Mouse (Mus musculus) liver, embryonic 15.5 days (tissue): ENCODE measurements at regions not wholly inside any gene's neighbourhood (a gene's known extent, or its start where the extent isn't known, plus 50 kb on each side); places are given as distances from the start of the nearest gene placed in this dataset.

Experiments
- ATAC-seq: fragments of 200-750 bp; cut with Nextera tagmentation; 2 replicates; pipeline ENCODE4 v1.8.0; 2017; ENCODE audit warnings: moderate number of reproducible peaks, mild to moderate bottlenecking, moderate library complexity; ENCODE audit not compliant: insufficient read depth
- H3K27ac ChIP-seq: fragments of 300-500 bp; sonication (generic); replicated peaks from 2 replicates; pipeline ENCODE4 v1.5.1; 2015; ENCODE audit warnings: mild to moderate bottlenecking, inconsistent platforms
- H3K27me3 ChIP-seq: fragments of 300-500 bp; sonication (generic); 2 replicates; pipeline ENCODE4 v1.6.1; 2015; ENCODE audit warnings: mild to moderate bottlenecking, inconsistent platforms
- H3K36me3 ChIP-seq: fragments of 300-500 bp; sonication (generic); replicated peaks from 2 replicates; pipeline ENCODE4 v1.6.1; 2015; ENCODE audit warnings: moderate library complexity, mild to moderate bottlenecking, inconsistent platforms
- H3K4me1 ChIP-seq: fragments of 300-500 bp; sonication (generic); replicated peaks from 2 replicates; pipeline ENCODE4 v1.6.1; 2015; ENCODE audit warnings: inconsistent platforms
- H3K4me2 ChIP-seq: fragments of 300-500 bp; sonication (generic); 2 replicates; pipeline ENCODE4 v1.6.1; 2015; ENCODE audit warnings: moderate library complexity, mild to moderate bottlenecking, inconsistent platforms
- H3K4me3 ChIP-seq: fragments of 300-500 bp; sonication (generic); replicated peaks from 2 replicates; pipeline ENCODE4 v1.5.1; 2015; ENCODE audit warnings: mild to moderate bottlenecking, inconsistent platforms
- H3K9ac ChIP-seq: fragments of 300-500 bp; sonication (generic); 2 replicates; pipeline ENCODE4 v1.6.1; 2015; ENCODE audit warnings: moderate library complexity, mild to moderate bottlenecking, inconsistent platforms
- H3K9me3 ChIP-seq: fragments of 300-500 bp; sonication (generic); replicated peaks from 2 replicates; pipeline ENCODE4 v1.6.1; 2016; ENCODE audit warnings: inconsistent platforms
- WGBS: fragments of 180-500 bp; shearing (Covaris S2); methylation state at CpG from one replicate; pipeline ENCODE4 v1.1.7; 2015; ENCODE audit warnings: mixed read lengths; ENCODE audit not compliant: insufficient replicate concordance; 5-methylcytosine and 5-hydroxymethylcytosine counted together

DNA sequence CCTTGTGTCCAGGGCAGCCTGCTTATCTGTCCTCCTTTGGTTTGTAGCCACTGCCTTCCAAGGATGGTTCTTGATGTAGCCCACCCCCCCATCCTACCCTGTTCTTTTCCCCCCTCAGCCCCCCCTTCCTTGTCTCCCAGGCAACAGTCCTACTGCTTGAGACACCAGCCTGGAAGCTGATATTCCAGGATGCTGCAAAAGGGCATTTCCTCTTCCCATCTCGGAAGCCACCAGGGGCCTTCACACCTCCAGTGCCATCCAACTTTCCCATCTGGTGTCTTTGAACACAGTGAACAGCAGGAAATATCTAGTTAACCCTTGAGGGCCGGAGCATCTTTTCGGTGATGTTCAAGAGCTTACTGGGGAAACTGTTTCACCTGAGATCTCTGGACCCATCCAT, 63.7 kb upstream of the Smndc1 start:
- no peak for ATAC-seq
- H3K4me2 ChIP-seq, result no peak overlapping the region
- no peaks in the 10 kb centered on the region for H3K9me3 ChIP-seq
- H3K4me1 ChIP-seq, result peaks cover 6% of the 10 kb centered on the region
- WGBS, result 68% methylated on average over 3 of the region's 3 CpGs
- no peak overlapping the region for H3K27ac ChIP-seq
- no peaks in the 10 kb centered on the region for H3K36me3 ChIP-seq
- H3K4me3 ChIP-seq, result no peak overlapping the region
- no peak overlapping the region for H3K9ac ChIP-seq
- H3K27me3 ChIP-seq, result peaks cover 8% of the 10 kb centered on the region; the same call in 1 of the 2 replicates

DNA sequence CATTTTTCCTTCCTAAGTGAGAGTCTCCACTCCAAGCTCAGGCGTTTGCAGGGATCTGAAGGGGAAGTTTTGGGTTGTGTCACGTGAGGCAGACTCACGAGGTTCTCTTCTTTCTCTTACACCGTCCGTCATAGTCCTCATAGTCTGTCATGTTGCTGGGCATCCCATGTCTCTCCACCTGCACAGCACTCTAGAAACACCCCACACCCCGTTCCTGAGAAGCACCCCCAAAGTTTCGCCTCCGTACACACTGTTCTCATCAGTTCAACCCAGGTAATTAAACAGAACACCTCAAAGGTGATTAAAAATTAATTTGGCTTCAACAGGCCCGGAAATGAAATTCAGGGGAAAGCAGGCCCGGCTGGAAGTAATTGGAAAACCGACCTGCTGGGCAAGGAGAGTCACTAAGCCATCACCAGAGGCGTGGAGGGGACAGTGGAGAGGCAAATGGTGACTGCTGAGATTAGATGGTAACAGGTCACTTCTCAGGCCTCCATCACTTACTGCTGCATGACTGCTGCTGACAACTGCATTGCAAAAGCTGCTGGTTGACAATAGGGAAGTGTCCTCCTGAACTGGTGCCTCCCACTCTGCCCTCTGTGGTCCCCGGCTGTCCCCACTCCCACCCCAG, 63.1 kb upstream of the Smndc1 start:
- Histone ChIP-seq H3K9ac (no peak overlapping the region), H3K27ac (no peak overlapping the region), H3K4me1 (peaks cover 6% of the 10 kb centered on the region; the same call in 1 of the 2 replicates), H3K4me3 (no peak overlapping the region), H3K4me2 (no peak overlapping the region), H3K27me3 (peaks cover 1% of the 10 kb centered on the region; the same call in 1 of the 2 replicates), H3K36me3 (no peaks in the 10 kb centered on the region), H3K9me3 (no peaks in the 10 kb centered on the region)
- no peak for ATAC-seq
- WGBS, result 59% methylated on average over 13 of the region's 13 CpGs

DNA sequence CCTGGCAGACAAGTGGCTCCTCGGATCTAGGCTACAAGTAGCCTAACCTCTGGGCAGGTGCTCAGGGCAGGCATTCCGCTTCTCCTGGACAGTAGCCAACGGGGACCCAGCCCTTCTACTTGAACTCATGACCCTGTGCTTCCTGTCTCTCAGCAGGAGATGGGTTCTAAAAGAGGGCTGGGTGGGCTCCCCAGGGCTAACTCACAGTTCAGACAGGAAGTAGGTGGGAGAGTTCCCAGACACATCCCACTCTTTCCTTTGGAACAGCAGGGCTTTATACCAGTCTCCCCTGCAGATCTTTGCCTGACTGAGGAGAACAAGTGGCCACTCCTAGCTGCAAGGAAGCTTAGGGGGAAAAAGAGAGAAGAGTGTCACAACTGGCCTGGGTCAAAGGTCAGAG, 62.0 kb upstream of the Smndc1 start:
- Histone ChIP-seq H3K4me1 (peaks cover 6% of the 10 kb centered on the region; the same call in 1 of the 2 replicates), H3K9me3 (no peaks in the 10 kb centered on the region), H3K27me3 (no peaks in the 10 kb centered on the region), H3K9ac (no peak overlapping the region), H3K4me2 (no peak overlapping the region), H3K27ac (no peak overlapping the region), H3K4me3 (no peak overlapping the region), H3K36me3 (no peaks in the 10 kb centered on the region)
- no peak for ATAC-seq
- 54% methylated on average over 3 of the region's 3 CpGs for WGBS

DNA sequence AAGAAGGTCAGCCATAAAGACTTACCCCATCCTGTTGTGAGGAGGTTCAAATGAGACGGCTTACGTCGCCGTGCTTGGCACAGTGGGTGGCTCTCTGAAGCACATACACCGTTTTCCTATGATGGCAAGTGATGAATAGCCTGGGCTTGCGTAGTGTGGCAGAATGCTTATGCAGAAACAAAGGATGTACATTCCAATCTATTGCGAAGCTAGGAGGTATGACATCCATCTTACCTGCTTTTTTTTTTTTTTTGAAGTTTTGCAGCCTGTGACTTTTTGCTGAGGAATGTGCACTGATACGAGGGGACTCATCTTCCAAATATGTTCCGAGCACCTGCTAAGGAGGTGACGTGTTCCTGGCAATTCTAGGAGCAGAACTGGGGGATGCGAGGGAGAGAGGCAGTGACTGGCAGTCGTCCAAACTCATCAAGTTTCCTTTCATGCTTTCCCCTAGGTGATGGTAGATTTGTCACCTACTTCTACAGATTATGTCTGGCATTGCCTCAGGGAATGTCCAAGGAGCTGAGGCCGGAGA, 61.1 kb upstream of the Smndc1 start:
- Histone ChIP-seq H3K27ac (no peak overlapping the region), H3K27me3 (0 out of 2 replicates have a peak, but pooled peaks cover 3% of the 10 kb centered on the region), H3K4me1 (peaks cover 6% of the 10 kb centered on the region; the same call in 1 of the 2 replicates), H3K9ac (no peak overlapping the region), H3K9me3 (no peaks in the 10 kb centered on the region), H3K4me2 (no peak overlapping the region), H3K36me3 (no peaks in the 10 kb centered on the region), H3K4me3 (no peak overlapping the region)
- 69% methylated on average over 13 of the region's 13 CpGs for WGBS
- no peak for ATAC-seq

DNA sequence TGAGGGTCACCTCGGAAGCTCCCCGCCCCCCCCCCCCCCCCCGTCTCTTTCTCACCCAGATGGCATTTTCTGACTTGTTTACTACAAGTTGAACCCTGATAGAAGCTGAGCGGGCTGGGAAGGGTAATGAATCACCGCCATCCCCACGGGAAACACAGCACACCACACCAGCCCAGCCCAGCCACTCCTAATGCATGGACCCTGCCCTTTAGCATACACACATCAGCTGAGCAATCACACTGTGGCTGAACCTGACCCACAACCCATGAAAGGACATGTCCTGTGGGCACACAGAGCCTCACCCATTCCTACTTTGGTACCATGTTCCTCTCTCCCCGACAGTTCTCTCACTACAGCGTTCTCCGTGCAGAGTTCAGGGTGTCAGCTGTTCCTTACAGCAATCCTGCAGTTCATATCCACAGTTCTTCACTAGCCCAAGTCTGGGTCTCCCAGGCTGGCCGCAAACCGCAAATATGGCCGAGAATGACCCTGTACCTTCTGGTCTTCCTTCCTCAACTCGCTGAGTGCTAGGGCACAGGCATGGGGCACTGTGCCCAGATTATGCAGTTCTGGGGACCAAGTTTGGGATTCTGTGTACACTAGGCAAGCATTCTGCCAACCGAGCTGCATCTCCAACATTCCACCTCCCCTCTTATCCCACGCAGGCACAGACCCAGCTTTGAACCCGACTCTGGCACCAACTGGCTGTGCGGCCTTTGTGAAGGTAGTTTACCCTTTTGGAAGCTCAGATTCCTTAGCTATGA, 60.4 kb upstream of the Smndc1 start:
- H3K4me2 ChIP-seq, result no peak overlapping the region
- peaks cover 6% of the 10 kb centered on the region; the same call in 1 of the 2 replicates for H3K4me1 ChIP-seq
- no peak overlapping the region for H3K9ac ChIP-seq
- H3K27ac ChIP-seq, result no peak overlapping the region
- no peak for ATAC-seq
- H3K4me3 ChIP-seq, result no peak overlapping the region
- no peaks in the 10 kb centered on the region for H3K9me3 ChIP-seq
- 0 out of 2 replicates have a peak, but pooled peaks cover 3% of the 10 kb centered on the region for H3K27me3 ChIP-seq
- no peaks in the 10 kb centered on the region for H3K36me3 ChIP-seq
- WGBS, result 60% methylated on average over 15 of the region's 17 CpGs

DNA sequence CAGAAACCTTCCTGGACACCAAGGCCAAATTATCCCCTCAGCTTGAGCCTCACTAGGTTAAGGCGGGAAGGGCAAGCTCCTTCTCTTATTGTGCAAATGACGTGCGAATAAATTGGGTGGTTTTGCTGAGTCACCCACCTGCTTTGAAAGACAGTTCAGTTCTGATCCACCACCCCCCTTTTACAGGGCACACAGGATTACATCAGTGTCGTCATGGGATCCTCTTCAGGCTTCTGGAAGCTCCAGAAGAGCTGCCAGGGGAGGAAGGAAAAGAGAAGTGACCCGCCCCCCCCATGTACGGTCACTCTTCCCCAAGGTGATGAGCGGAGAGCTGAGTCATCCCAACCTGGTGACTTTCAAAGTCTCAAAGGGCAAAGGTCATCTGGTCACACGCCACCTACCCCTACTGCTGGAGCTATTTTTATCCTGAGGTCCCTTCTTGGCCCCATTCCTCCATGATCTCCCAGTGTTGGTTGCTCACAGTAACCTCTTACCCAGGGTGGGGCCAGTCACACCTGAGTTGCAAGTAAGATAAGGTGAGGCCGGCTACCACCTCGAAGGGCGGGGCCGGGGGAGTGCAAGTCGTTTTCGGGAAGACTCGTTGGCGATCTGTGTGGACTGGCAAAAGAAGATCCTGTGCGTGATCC, 58.9 kb upstream of the Smndc1 start:
- Histone ChIP-seq H3K27ac (no peak overlapping the region), H3K4me1 (peaks cover 6% of the 10 kb centered on the region; the same call in 1 of the 2 replicates), H3K27me3 (0 out of 2 replicates have a peak, but pooled peaks cover 3% of the 10 kb centered on the region), H3K4me3 (no peak overlapping the region), H3K36me3 (no peaks in the 10 kb centered on the region), H3K9ac (no peak overlapping the region), H3K4me2 (no peak overlapping the region), H3K9me3 (no peaks in the 10 kb centered on the region)
- 54% methylated on average over 17 of the region's 17 CpGs for WGBS
- no peak for ATAC-seq

DNA sequence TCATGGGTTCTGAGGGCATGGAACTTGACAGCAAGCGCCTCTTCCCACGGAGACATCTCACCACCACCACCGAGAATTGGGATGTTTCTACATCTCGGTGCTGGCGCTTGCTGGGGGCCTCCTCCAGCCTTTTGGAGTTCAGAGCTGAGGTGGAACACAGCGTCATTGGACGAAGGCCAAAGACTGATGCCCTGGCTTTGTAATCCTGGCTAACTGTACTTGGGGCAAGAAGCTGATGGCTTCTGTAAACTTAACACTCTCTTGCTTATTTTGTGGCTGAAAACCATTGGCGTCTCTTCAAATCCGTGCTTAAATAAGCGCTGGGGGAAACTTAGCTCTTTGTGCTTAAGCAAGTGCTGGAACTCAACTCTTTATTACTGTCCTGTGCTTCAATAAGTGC, 57.8 kb upstream of the Smndc1 start:
- peaks cover 6% of the 10 kb centered on the region; the same call in 1 of the 2 replicates for H3K4me1 ChIP-seq
- H3K4me3 ChIP-seq, result no peak overlapping the region
- H3K27ac ChIP-seq, result no peak overlapping the region
- 67% methylated on average over 10 of the region's 10 CpGs for WGBS
- H3K4me2 ChIP-seq, result no peak overlapping the region
- H3K27me3 ChIP-seq, result 0 out of 2 replicates have a peak, but pooled peaks cover 3% of the 10 kb centered on the region
- no peak for ATAC-seq
- H3K36me3 ChIP-seq, result no peaks in the 10 kb centered on the region
- no peak overlapping the region for H3K9ac ChIP-seq
- H3K9me3 ChIP-seq, result no peaks in the 10 kb centered on the region

DNA sequence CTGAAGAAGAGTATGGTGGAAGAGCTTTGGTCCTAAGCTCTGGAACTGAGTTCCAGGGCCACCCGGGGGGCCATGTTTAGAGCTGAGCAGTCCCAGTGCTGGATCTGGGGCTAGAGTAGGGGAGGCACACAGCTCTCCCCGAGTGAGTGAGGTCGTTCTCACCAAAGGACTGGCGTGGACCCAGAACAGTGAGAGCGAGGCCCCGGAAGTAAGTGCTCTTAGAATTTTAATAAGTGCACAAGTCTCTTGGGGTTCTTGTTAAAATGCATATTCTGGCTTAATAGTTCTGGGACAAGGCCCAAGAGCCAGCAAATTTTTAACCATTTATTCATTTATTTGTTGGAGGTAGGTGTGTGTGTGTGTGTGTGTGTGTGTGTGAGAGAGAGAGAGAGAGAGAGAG, 57.4 kb upstream of the Smndc1 start:
- Histone ChIP-seq H3K27ac (no peak overlapping the region), H3K4me1 (peaks cover 6% of the 10 kb centered on the region; the same call in 1 of the 2 replicates), H3K4me3 (no peak overlapping the region), H3K9me3 (no peaks in the 10 kb centered on the region), H3K36me3 (no peaks in the 10 kb centered on the region), H3K9ac (no peak overlapping the region), H3K27me3 (0 out of 2 replicates have a peak, but pooled peaks cover 3% of the 10 kb centered on the region), H3K4me2 (no peak overlapping the region)
- ATAC-seq, result no peak
- WGBS, result 69% methylated on average over 6 of the region's 6 CpGs

DNA sequence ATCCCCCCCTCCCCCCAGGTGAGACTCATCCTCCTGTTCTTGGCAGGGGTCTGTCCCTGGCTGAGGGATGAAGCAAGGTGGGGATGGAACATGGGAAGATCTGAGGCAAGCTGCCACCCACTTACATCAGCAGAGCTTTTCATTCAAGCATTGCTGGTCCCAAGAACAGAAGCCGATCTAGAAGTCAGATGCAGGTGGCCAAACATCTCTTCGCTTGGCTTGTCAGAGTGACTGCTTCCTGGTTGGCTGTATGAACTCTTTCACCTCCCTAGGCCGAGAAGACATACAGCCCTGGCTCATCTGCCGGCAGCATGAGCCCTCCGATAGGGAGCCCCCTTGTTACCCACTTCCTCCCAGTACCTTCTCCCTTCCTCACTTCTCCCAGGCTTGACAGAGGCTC, 55.8 kb upstream of the Smndc1 start:
- ATAC-seq, result no peak
- H3K9ac ChIP-seq, result no peak overlapping the region
- H3K27ac ChIP-seq, result no peak overlapping the region

DNA sequence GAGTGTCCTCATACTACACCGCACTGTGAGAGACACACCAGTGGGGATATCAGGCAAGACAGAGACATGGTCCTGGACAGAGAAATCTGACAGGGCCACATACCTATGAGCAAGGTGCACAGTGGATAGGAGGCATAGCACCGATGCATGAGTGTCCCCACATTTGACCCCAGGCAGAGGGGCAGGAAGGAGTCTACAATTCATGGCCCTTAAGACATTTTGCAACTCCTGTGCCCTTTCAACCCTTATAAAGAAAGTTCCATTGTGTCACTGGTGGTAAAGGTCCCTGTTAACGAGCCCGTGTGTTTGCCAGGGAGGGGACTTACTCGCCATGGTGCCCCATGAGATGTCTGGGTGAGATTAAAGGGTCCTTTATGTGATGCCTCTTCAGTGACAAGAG, 54.3 kb upstream of the Smndc1 start:
- ATAC-seq, result no peak
- no peaks in the 10 kb centered on the region for H3K36me3 ChIP-seq

More for the DNA sequence above, 55.8 kb upstream of the Smndc1 start:
- WGBS, result 26% methylated on average over 5 of the region's 5 CpGs
- no peaks in the 10 kb centered on the region for H3K9me3 ChIP-seq
- H3K27me3 ChIP-seq, result 0 out of 2 replicates have a peak, but pooled peaks cover 3% of the 10 kb centered on the region
- H3K36me3 ChIP-seq, result no peaks in the 10 kb centered on the region
- H3K4me3 ChIP-seq, result no peak overlapping the region
- no peak overlapping the region for H3K4me2 ChIP-seq
- peaks cover 6% of the 10 kb centered on the region; the same call in 1 of the 2 replicates for H3K4me1 ChIP-seq

More for the DNA sequence above, 54.3 kb upstream of the Smndc1 start:
- peaks cover 5% of the 10 kb centered on the region; the same call in 1 of the 2 replicates for H3K4me1 ChIP-seq
- no peak overlapping the region for H3K4me2 ChIP-seq
- H3K9me3 ChIP-seq, result no peaks in the 10 kb centered on the region
- 0 out of 2 replicates have a peak, but pooled peaks cover 3% of the 10 kb centered on the region for H3K27me3 ChIP-seq
- no peak overlapping the region for H3K4me3 ChIP-seq
- H3K9ac ChIP-seq, result no peak overlapping the region
- 61% methylated on average over 5 of the region's 5 CpGs for WGBS
- no peak overlapping the region for H3K27ac ChIP-seq
